Mouse (Mus musculus): ENCODE results near the gene Jak1. TPM values are rescaled to one million over a fixed set of nuclear protein-coding genes. Genes with fewer than 3 reads are reported as not detected.

Gene Jak1
- polyA plus RNA-seq, 1 experiment: 72.3 TPM

DNA sequence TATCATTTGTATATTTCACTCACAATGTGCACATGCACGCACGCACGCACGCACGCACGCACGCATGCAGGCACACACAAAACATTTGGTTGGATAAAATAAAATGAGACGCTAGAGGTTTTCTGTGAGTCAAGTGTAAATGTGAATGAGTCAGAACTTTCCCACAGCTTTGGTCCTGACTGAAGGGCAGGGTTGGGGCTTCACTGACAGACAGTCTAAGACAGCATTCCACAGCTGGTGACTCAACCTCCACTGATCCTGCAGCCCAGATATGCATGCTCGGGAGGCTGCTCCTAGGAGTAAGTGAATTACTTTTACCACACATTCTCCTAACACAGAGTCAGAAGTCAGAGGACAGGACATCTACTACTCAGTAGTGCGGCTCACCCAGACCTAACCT is 62.5 kb downstream of the Jak1 start:
- H3K4me3 ChIP-seq (ENCODE audit: insufficient read depth, low read length): no peak overlapping the region
- no peak overlapping the region for H3K27ac ChIP-seq (ENCODE audit: insufficient read depth, low read length)
- TF ChIP-seq POLR2A (IDR thresholded peaks at IDR 0.05; ENCODE audit: extremely low read depth, insufficient read depth, low read length): no peak
- TF ChIP-seq CTCF (IDR thresholded peaks at IDR 0.05; ENCODE audit: extremely low read depth, insufficient read depth, low read length): no peak
- peaks cover 6% of the 10 kb centered on the region for H3K4me1 ChIP-seq (ENCODE audit: control insufficient read depth, insufficient read depth, low read length)

DNA sequence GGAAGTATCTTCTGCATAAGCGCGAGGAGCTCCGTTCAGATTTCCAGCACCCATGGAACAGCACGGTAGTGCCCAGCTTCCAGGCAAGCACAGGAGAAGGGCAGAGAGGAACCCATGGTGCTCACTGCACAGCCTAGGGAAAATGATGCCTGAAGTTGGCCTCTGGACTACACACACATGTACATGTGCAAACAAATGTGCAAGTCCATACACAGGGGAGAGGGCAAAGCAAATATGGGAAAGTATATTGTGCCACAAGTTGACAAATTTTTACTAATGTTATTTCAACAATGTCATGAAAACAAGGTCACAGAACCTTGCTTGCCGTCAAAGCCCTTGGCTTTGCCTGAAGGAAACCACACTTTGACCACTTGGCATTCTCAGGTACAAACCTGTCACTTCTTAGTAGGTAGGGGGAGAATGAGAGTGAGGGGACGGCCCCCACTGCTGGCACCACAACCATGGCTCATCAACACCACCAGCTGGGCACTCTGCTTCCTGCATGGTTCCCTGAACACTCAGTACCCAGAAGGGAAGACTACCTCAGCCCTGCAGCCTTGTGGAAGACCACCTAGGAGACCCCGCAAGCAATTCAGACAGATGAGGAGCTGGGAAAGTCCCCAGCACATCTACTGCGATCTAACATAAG is 65.5 kb downstream of the Jak1 start:
- no peak overlapping the region for H3K4me3 ChIP-seq (ENCODE audit: insufficient read depth, low read length)
- no peak overlapping the region for H3K27ac ChIP-seq (ENCODE audit: insufficient read depth, low read length)
- no peak for TF ChIP-seq CTCF (IDR thresholded peaks at IDR 0.05; ENCODE audit: extremely low read depth, insufficient read depth, low read length)
- H3K4me1 ChIP-seq (ENCODE audit: control insufficient read depth, insufficient read depth, low read length): peaks cover 10% of the 10 kb centered on the region

DNA sequence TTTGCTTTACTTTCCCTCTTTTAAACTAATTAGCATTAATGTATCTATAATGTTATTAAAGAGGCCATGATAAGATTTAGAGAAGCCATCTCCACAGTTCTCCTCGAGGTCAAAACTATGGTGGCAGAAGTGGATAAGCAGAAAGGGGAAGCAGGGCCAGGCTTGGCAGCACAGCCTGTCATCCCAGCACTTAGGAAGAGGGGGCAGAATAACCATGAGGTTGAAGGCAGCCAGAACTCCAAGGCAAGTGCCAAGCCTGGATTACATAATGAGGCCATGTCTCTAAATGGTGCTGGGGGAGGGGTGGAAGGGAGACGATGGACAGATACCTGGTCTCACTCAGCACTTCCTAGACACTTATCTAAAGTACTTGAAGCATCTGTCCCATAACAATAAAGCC is 66.7 kb downstream of the Jak1 start:
- TF ChIP-seq CTCF (IDR thresholded peaks at IDR 0.05; ENCODE audit: extremely low read depth, insufficient read depth, low read length) (peak; percentile 25; the same call in 1 of the 2 replicates), POLR2A (IDR thresholded peaks at IDR 0.05; ENCODE audit: extremely low read depth, insufficient read depth, low read length) (no peak)
- peaks cover 10% of the 10 kb centered on the region for H3K4me1 ChIP-seq (ENCODE audit: control insufficient read depth, insufficient read depth, low read length)
- no peak overlapping the region for H3K4me3 ChIP-seq (ENCODE audit: insufficient read depth, low read length)
- no peak overlapping the region for H3K27ac ChIP-seq (ENCODE audit: insufficient read depth, low read length)

DNA sequence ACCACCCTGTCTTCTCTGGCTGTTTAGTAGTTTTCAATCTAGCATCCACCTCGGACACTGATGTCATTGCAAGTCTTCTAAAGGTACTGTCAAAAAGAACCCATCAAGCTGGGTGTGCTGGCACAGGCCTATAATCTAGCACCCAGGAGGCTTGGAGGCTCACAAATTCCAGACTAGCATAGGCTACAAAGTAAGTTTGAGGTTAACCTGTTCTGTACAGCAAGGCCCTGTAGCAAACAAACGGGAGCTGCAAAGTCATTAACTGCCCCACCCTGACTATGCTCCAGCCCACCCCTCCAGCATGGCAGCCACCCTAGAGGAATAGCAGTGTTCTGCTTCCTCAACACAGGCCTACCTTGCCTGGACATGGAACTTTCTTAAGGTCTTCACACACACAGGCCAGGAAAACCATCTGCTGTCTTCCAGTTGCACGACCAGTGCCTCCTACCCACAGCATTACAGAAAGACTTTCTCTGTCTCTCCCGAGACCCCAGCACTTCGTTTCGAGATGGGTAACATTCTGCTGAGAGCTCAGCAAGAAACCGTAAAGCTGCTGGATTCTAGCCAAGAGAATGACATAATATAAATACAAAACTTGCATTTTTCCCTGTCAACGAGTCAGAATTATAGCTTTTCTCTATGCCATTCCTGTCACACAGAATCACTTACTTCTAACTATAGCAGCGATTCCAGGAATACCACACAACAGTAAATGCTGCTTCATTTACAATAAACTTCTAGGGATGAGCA is 67.5 kb downstream of the Jak1 start:
- H3K27ac ChIP-seq (ENCODE audit: insufficient read depth, low read length): no peak overlapping the region
- peaks cover 10% of the 10 kb centered on the region for H3K4me1 ChIP-seq (ENCODE audit: control insufficient read depth, insufficient read depth, low read length)
- TF ChIP-seq CTCF (IDR thresholded peaks at IDR 0.05; ENCODE audit: extremely low read depth, insufficient read depth, low read length) (no peak), POLR2A (IDR thresholded peaks at IDR 0.05; ENCODE audit: extremely low read depth, insufficient read depth, low read length) (no peak)
- no peak overlapping the region for H3K4me3 ChIP-seq (ENCODE audit: insufficient read depth, low read length)

DNA sequence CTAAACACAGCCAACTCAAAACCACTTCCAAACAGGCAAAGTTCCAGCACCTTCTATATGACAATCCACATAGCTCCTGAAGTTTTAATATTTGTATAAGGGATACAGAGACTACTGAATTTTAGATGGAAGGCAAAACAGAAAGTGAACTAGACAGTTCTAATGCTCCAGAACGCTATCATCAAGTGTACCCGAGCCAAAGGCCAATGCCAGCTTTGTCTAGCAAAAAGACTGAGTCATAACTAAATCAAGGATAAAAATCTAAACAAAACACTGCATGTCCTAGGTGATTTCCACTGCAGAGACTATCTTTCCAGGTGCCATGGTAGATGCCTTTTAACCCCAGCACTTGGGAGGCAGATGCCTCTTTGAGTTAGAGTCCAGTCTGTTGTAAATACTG is 68.7 kb downstream of the Jak1 start:
- H3K4me3 ChIP-seq (ENCODE audit: insufficient read depth, low read length): no peak overlapping the region
- TF ChIP-seq POLR2A (IDR thresholded peaks at IDR 0.05; ENCODE audit: extremely low read depth, insufficient read depth, low read length) (no peak), CTCF (IDR thresholded peaks at IDR 0.05; ENCODE audit: extremely low read depth, insufficient read depth, low read length) (no peak)
- no peak overlapping the region for H3K27ac ChIP-seq (ENCODE audit: insufficient read depth, low read length)
- peaks cover 10% of the 10 kb centered on the region for H3K4me1 ChIP-seq (ENCODE audit: control insufficient read depth, insufficient read depth, low read length)

DNA sequence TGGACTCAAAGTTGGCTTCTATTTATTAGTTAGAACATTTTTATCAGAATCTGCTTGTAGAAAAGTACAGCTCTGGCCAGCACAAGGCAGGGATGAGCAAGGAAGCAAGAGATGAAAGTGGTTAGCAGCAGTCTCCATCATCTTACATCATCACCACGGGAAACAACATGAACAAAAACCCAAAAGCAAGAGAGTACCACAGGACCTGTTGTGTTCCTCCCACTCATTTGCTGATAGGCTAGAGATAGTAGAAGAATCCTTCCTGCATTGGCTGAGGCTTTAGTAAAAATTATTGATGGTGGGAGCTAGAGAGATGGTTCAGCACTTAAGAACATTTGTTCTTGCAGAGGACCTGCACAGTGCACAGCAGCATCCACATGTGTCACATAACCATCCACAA is 70.9 kb downstream of the Jak1 start:
- H3K4me1 ChIP-seq (ENCODE audit: control insufficient read depth, insufficient read depth, low read length): peaks cover 10% of the 10 kb centered on the region
- no peak overlapping the region for H3K4me3 ChIP-seq (ENCODE audit: insufficient read depth, low read length)
- TF ChIP-seq CTCF (IDR thresholded peaks at IDR 0.05; ENCODE audit: extremely low read depth, insufficient read depth, low read length) (no peak), POLR2A (IDR thresholded peaks at IDR 0.05; ENCODE audit: extremely low read depth, insufficient read depth, low read length) (no peak)
- H3K27ac ChIP-seq (ENCODE audit: insufficient read depth, low read length): no peak overlapping the region

DNA sequence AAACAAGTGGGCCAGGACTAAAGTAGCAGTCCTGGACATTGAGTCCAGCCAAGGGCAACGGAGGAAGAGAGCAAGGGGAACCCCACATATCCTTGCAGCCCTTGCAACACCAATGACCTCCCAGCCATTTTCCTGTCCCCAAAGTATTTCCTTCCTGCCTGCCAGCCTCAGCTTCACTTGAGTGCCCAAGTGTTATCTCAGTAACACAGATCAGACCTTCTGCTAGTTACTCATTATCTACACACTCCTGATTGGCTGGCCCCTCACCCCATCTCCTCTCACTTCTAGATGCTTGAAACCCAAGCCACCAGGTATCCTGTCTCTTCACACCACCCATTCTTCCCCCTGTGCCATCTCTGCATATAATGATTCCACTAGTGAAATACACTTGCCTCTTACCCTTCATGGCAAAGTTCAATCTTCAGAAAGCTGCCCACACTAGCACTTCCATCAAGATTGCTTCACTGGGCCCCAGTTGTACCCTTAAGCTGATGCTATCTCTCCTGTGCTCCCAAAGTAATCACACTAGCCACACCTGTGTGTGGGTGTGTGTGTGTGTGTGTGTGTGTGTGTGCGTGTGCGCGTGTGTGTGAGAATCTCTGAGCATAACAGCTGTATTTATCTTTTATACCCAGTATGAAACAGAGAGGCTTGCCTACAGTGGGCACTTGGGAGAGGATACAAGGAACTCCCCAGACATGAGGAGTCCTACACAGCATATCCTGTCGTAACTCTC is 72.7 kb downstream of the Jak1 start:
- TF ChIP-seq POLR2A (IDR thresholded peaks at IDR 0.05; ENCODE audit: extremely low read depth, insufficient read depth, low read length) (no peak), CTCF (IDR thresholded peaks at IDR 0.05; ENCODE audit: extremely low read depth, insufficient read depth, low read length) (no peak)
- Histone ChIP-seq H3K4me1 (ENCODE audit: control insufficient read depth, insufficient read depth, low read length) (peaks cover 2% of the 10 kb centered on the region), H3K4me3 (ENCODE audit: insufficient read depth, low read length) (no peak overlapping the region), H3K27ac (ENCODE audit: insufficient read depth, low read length) (no peak overlapping the region)

DNA sequence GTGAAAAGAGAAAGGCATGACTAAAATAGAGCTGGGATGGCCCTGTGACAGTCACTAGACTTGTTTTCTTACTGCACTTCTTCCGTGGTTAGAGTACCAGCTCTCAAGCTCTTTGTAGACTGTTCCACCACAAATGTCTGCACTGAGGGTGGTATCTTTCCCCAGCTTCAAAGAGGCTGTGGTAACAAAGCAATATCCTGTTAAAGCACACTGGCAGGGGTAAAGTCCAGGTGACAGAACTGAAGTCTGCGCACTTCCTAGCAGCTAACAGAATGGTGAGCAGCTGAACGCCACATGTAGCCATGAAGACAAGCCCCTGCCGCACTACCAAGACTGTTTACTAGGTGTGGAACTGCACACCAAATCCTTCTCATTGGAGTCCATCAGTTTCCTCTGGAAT is 77.7 kb downstream of the Jak1 start:
- H3K4me3 ChIP-seq (ENCODE audit: insufficient read depth, low read length): no peak overlapping the region
- H3K4me1 ChIP-seq (ENCODE audit: control insufficient read depth, insufficient read depth, low read length): peaks cover 1% of the 10 kb centered on the region; the same call in 1 of the 2 replicates
- no peak overlapping the region for H3K27ac ChIP-seq (ENCODE audit: insufficient read depth, low read length)
- TF ChIP-seq POLR2A (IDR thresholded peaks at IDR 0.05; ENCODE audit: extremely low read depth, insufficient read depth, low read length) (no peak), CTCF (IDR thresholded peaks at IDR 0.05; ENCODE audit: extremely low read depth, insufficient read depth, low read length) (no peak)

DNA sequence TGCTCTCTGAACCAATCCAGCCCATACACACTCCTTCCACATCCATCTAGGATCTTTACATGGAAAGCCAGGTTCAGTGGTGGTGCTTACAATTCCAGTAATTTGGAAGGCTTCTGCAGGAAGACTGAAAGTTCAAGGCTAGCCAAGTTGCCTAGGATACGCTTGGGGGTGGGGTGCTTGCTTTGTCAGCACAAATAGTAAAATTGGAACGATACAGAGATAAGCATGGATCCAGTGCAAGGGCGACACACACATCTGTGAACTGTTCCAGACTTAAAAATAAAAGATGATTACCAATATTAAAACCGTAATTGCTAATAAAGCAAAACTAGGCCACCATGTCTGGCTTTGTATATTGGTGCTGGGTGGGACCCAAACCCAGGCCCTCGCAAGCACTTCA is 78.5 kb downstream of the Jak1 start:
- Histone ChIP-seq H3K4me1 (ENCODE audit: control insufficient read depth, insufficient read depth, low read length) (peaks cover 2% of the 10 kb centered on the region; the same call in 1 of the 2 replicates), H3K27ac (ENCODE audit: insufficient read depth, low read length) (no peak overlapping the region), H3K4me3 (ENCODE audit: insufficient read depth, low read length) (no peak overlapping the region)
- TF ChIP-seq POLR2A (IDR thresholded peaks at IDR 0.05; ENCODE audit: extremely low read depth, insufficient read depth, low read length): no peak
- TF ChIP-seq CTCF (IDR thresholded peaks at IDR 0.05; ENCODE audit: extremely low read depth, insufficient read depth, low read length): no peak

All from cortical plate, adult 2 months (tissue).